Mouse (Mus musculus) lung, embryonic 14.5 days (tissue): ENCODE measurements around the gene Dcst2. TPM values are rescaled to one million over a fixed set of nuclear protein-coding genes. Genes with fewer than 3 reads are reported as not detected.

Experiments used
- ATAC-seq: fragments of 200-750 bp; cut with Nextera tagmentation; 2 replicates; pipeline ENCODE4 v1.8.0; 2017; ENCODE audit warnings: mild to moderate bottlenecking, moderate TSS enrichment, moderate library complexity; ENCODE audit not compliant: insufficient read depth
- DNase-seq: peaks from one replicate; pipeline ENCODE4 v3.0.0-alpha.2; 2015
- H3K27ac ChIP-seq: fragments of 300-500 bp; sonication (generic); 2 replicates; pipeline ENCODE4 v1.5.1; 2014; ENCODE audit warnings: low read depth, mild to moderate bottlenecking, moderate library complexity
- H3K27me3 ChIP-seq: fragments of 300-500 bp; sonication (generic); 2 replicates; pipeline ENCODE4 v1.6.1; 2014; ENCODE audit warnings: low read length, control low read depth; ENCODE audit not compliant: insufficient read depth
- H3K36me3 ChIP-seq: fragments of 300-500 bp; sonication (generic); 2 replicates; pipeline ENCODE4 v1.6.1; 2014; ENCODE audit warnings: control low read depth; ENCODE audit not compliant: insufficient read depth
- H3K4me1 ChIP-seq: fragments of 300-500 bp; sonication (generic); 2 replicates; pipeline ENCODE4 v1.6.1; 2014; ENCODE audit warnings: antibody characterized with exemption, control low read depth; ENCODE audit not compliant: insufficient read depth
- H3K4me2 ChIP-seq: fragments of 300-500 bp; sonication (generic); 2 replicates; pipeline ENCODE4 v1.6.1; 2014; ENCODE audit warnings: mild to moderate bottlenecking
- H3K4me3 ChIP-seq: fragments of 300-500 bp; sonication (generic); 2 replicates; pipeline ENCODE4 v1.5.1; 2014; ENCODE audit warnings: low read depth, low read length
- H3K9ac ChIP-seq: fragments of 300-500 bp; sonication (generic); 2 replicates; pipeline ENCODE4 v1.6.1; 2014
- H3K9me3 ChIP-seq: fragments of 300-500 bp; sonication (generic); 2 replicates; pipeline ENCODE4 v1.6.1; 2016; ENCODE audit warnings: low read depth, low read length, control low read depth
- CTCF ChIP-seq: IDR thresholded peaks from 2 replicates; pipeline ENCODE4 v1.5.1; 2016; ENCODE audit warnings: antibody characterized with exemption, low read depth
- WGBS: fragments of 180-500 bp; shearing (Covaris S2); extraction: QIAGEN DNeasy Blood & Tissue Kit; methylation state at CpG from one replicate; pipeline ENCODE4 v1.1.7; 2014; 5-methylcytosine and 5-hydroxymethylcytosine counted together
- polyA plus RNA-seq: library from polyadenylated mRNA; unstranded; fragments of >200 nt; fragmentation: Nextera tagmentation; extraction: Ambion mirVana; gene quantifications from 2 replicates; pipeline ENCODE4 v1.2.1, GENCODE M21; 2014

Dcst2 gene
- polyA plus RNA-seq, 1 experiment from 2014 or later, result 0.17 TPM

- WGBS, result 72% methylated on average over 11 of the region's 11 CpGs
- H3K9ac ChIP-seq, result no peak overlapping the region
- 0 out of 2 replicates have a peak, but pooled peaks have one; percentile 4 for TF ChIP-seq CTCF
- no peaks in the 10 kb centered on the region for H3K9me3 ChIP-seq
- DNase-seq, result no peak
- H3K27me3 ChIP-seq, result no peaks in the 10 kb centered on the region; the same call in 1 of the 2 replicates
- no peak for ATAC-seq
- H3K4me3 ChIP-seq, result no peak overlapping the region
- H3K27ac ChIP-seq, result no peak overlapping the region
- no peaks in the 10 kb centered on the region for H3K36me3 ChIP-seq
- peaks cover 8% of the 10 kb centered on the region for H3K4me1 ChIP-seq
- H3K4me2 ChIP-seq, result no peak overlapping the region
These were observed 25.9 kb downstream of the Dcst2 start for GRCm38 (mm10) chr3:89387632-89388031.

GRCm38 (mm10) chr3:89388134-89388881, 26.5 kb downstream of the Dcst2 start:
- 80% methylated on average over 11 of the region's 11 CpGs for WGBS
- no peak overlapping the region for H3K27ac ChIP-seq
- no peaks in the 10 kb centered on the region for H3K9me3 ChIP-seq
- no peaks in the 10 kb centered on the region; the same call in 1 of the 2 replicates for H3K27me3 ChIP-seq
- no peaks in the 10 kb centered on the region for H3K36me3 ChIP-seq
- DNase-seq (no peak), ATAC-seq (no peak)
- no peak overlapping the region for H3K4me3 ChIP-seq
- TF ChIP-seq CTCF, result no peak
- no peak overlapping the region for H3K9ac ChIP-seq
- H3K4me2 ChIP-seq, result no peak overlapping the region
- H3K4me1 ChIP-seq, result peaks cover 8% of the 10 kb centered on the region

- no peaks in the 10 kb centered on the region for H3K9me3 ChIP-seq
- H3K9ac ChIP-seq, result no peak overlapping the region
- H3K4me1 ChIP-seq, result peaks cover 8% of the 10 kb centered on the region
- no peak overlapping the region for H3K27ac ChIP-seq
- peak; percentile 74 for DNase-seq
- H3K4me3 ChIP-seq, result no peak overlapping the region
- no peaks in the 10 kb centered on the region; the same call in 1 of the 2 replicates for H3K27me3 ChIP-seq
- H3K4me2 ChIP-seq, result no peak overlapping the region
- TF ChIP-seq CTCF, result no peak
- ATAC-seq, result no peak
- no peaks in the 10 kb centered on the region for H3K36me3 ChIP-seq
- WGBS, result 49% methylated on average over 6 of the region's 6 CpGs
These were observed 27.3 kb downstream of the Dcst2 start for GRCm38 (mm10) chr3:89388901-89389740.

- no peaks in the 10 kb centered on the region for H3K9me3 ChIP-seq
- H3K4me1 ChIP-seq, result peaks cover 8% of the 10 kb centered on the region
- H3K27me3 ChIP-seq, result no peaks in the 10 kb centered on the region; the same call in 1 of the 2 replicates
- 21% methylated on average over 5 of the region's 5 CpGs for WGBS
- H3K9ac ChIP-seq, result no peak overlapping the region; the same call in 1 of the 2 replicates
- peak; percentile 24 for DNase-seq
- peak overlapping the region; percentile 56; the same call in 1 of the 2 replicates for H3K4me3 ChIP-seq
- H3K27ac ChIP-seq, result peak overlapping the region; percentile 13; the same call in 1 of the 2 replicates
- peak overlapping the region; percentile 100 for H3K4me2 ChIP-seq
- no peak for TF ChIP-seq CTCF
- ATAC-seq, result no peak
- H3K36me3 ChIP-seq, result no peaks in the 10 kb centered on the region
These were observed 28.3 kb downstream of the Dcst2 start for GRCm38 (mm10) chr3:89390111-89390515.

GRCm38 (mm10) chr3:89390699-89391662, 29.2 kb downstream of the Dcst2 start:
- no peaks in the 10 kb centered on the region for H3K9me3 ChIP-seq
- WGBS, result 11% methylated on average over 19 of the region's 19 CpGs
- no peak for ATAC-seq
- no peaks in the 10 kb centered on the region for H3K36me3 ChIP-seq
- no peaks in the 10 kb centered on the region; the same call in 1 of the 2 replicates for H3K27me3 ChIP-seq
- H3K9ac ChIP-seq, result peak overlapping the region; percentile 61
- H3K4me1 ChIP-seq, result peaks cover 13% of the 10 kb centered on the region
- no peak for TF ChIP-seq CTCF
- H3K4me2 ChIP-seq, result peak overlapping the region; percentile 100
- H3K27ac ChIP-seq, result peak overlapping the region; percentile 80
- H3K4me3 ChIP-seq, result peak overlapping the region; percentile 56
- DNase-seq, result peak; percentile 26
